Mouse (Mus musculus): ENCODE results near the gene Wapl.

The Wapl gene

DNA sequence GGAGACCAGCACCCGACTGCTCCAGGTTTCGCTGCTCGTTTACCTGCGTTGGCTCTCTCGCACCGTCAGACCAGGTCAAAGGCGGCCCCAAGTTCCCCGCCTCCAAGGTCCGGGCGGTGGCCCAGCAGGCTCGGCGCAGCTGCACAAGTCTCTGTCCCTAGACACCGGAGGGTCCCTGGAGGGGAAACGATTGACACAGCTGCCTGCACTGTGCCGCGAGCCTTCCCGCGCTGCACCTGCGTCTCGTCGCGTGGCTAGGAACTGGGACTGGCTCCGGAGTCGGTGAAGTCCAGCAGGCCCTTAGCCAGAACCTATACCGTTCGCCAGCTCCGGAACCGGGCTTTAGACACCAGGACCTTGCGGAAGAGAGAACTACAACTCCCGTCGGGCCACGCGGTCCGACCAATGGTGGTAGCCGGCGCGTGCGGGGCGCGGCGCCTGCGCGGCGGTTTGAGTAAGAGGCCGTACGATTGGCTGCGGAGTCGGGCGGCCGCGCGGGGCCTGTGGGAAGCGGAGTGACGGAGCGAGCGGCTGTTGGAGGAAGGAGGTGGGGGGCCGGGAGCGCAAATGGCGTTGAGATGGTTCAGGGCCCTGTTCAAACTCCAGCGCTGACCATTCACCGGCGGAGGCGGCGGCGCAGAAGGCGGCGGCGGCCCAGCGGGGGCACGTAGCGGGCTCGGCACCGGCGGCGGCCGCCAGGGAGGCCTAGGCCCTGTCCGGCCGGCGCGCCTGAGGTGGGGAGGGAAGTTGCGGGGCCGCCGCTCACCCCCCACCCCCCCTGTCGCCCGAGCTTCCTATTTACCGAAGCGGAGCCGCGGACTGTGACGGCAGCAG, at the start of gene Wapl:
TSS of gene Wapl (plus strand) at position 534 of the 834 bp plus-strand sequence.
- DNase-seq (ENCODE audit: low read depth, low spot score): peak; percentile 96

DNA sequence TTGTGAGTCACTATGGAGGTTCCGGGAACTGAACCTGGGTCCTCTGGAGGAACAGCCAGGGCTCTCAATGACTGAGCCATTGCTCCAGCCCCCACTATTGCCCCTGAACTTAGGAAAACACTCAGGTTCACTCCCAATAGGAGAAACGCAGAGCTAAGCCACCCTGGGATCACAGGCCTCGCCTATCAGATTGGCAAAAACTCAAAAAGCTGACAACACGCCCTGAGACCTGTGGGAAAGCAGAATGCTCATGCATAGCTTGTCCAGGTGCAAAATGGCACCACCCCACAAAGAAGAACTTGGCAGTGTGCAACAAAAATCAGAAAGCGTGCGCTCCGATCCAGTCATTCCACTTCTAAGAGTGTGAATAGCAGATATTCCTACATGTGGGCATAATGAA, 46.9 kb upstream of the Wapl start:
- no peak for DNase-seq (ENCODE audit: low read depth, low spot score)

DNA sequence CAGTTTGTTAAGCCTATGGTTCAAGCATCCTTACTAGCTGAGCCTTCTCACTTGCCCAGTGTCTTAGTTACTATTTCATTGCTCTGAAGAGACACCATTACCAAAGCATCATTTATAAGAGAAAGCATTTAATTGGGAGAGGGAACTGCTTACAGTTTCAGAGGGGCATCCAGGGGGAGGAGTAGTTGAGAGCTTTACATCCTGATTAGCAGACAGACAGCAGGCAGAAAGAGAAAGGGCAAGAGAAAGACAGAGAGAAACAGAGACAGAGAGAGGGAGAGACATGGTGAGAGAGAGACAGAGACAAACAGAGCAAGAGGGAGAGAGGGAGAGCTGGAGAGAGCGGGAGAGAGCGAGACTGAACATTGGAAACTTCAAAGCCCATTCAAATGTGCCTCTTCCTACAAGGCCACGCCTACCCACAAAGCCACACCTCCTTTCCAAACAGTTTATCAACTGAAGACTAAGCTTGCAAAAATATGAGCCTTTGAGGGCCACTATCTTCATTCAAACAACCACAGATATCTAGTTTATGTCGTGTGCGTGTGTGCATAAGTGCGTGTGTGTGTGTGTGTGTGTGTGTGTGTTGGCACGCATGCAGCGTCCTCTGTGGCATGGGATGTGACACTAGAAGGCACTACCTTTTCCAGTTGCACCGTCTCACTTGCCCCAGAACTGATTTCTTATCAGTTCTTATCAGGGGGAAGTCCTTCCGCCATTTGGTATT, 40.8 kb upstream of the Wapl start:
- no peak for DNase-seq (ENCODE audit: low read depth, low spot score)

DNA sequence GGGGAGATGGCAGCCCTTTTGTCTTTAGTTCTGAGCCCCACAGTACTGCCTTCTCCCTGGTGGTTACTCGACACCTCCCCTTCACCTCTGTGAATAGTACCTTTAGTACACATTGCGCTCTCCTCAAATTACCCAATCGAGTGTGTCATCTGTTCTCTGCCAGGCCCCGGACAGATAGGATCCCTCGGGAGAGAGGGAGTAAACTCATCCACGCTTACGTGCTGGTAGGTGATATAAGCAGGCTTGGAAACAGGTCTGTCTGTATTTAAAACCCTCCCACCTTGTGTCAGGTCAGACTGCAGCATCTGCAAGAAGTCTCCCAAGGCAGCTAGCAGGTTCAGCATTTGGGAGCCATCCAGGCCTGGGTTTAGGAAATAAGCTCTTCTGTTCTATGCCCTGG, 38.5 kb upstream of the Wapl start:
- no peak for DNase-seq (ENCODE audit: low read depth, low spot score)

DNA sequence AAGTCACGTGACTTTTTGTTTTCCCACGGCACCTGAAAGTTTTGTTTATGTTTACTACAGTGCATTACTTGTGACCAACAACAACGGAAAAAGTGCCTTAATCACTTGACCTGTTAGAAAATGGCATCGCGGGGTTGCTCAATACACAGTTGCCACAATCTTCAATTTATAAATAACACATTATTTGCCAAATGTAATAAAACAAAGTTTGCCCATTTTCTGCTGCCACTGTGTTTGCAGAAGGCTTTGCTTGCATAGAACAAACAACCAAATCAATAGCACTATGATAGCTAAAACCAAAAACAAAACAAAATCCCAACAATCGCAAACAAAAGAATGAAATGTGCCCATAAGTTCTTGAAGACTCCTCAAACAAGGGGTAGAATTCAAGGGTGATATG, 38.0 kb upstream of the Wapl start:
- no peak for DNase-seq (ENCODE audit: low read depth, low spot score)

DNA sequence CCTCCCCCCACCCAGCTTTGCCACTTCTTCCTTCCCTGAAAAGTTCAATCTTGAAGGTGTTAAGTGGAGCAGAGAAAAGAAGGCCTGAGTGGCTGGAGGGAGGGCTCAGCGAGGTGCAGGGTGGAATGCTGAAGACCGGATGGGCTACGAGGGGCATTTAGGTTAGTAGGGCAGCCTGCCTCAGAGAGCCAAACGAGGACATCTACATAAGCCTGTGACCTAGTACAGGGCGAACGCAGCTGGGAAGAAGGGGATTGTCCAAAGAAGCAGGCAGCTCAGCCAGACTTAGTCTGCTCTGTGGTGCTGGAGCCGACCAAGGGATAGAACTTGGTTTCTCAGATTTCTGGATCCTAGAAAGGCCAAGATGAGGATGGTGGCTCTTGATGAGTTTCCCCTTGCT, 29.6 kb upstream of the Wapl start:
- DNase-seq (ENCODE audit: low read depth, low spot score): no peak

DNA sequence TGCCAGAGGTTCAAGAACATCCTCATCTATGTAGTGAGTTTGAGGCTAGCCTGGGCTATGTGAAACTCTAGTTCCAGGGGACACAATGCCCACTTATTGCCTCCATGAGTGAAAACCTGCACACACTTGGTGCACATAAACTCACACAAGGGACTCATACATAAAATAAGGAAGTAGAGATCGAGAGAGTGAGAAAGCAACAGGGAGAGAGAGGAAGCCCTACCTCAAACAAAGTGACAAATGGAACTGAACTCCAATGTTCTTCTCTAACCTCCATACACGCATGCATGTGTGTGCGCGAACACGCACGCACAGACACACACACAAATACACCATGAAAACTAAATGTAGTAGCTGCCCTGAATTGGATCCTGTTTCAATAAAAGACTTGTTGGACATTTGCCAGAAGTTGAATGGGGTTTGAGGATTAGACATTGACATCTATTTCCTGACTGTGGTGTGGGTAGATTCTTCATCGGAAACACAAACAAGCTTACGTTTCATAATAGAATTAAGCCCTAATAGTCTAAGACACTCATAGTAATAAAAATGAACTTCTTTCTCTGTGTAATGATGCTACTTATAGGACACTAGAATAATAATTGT, 25.8 kb upstream of the Wapl start:
- DNase-seq (ENCODE audit: low read depth, low spot score): no peak

DNA sequence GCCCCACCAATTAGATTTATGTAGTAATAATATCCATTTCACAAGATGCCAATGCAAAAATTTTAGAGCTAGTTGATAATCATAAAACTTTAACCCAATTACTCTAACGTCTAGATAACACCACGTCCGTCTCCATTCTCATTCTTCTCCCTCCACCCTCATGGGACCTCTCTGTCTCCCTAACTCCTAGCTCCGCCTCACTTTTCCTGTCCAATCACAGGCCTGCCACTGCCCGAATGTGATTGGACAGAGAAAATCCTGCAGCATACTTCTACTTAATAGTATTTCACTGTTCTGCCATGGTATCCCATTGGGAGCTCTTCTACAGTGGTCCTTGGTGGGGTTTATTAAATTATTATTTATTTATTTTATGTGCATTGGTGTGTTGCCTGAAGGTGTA, 16.6 kb upstream of the Wapl start:
- no peak for DNase-seq (ENCODE audit: low read depth, low spot score)

DNA sequence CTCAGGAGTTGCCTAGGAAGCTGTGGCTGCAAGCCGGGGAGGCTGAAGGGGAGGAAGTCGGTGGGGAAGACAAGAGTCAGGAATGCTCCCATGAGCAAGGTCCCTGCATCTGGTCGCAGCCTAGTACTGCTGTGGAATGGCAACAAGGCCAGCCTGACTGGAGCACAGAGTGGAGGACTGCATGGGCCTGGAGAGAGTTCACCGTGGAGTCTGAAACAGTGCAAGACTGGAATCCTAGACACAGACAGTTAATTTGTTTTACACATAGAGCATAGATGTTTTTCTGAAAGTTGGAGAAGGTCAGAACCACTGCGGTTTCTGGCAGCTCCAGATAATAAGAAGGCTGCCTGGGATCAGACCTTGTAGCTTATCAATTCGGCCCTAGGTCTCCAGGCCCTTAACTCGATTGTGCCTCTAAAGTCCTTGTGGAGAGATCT, 13.4 kb upstream of the Wapl start:
- no peak for DNase-seq (ENCODE audit: low read depth, low spot score)

DNA sequence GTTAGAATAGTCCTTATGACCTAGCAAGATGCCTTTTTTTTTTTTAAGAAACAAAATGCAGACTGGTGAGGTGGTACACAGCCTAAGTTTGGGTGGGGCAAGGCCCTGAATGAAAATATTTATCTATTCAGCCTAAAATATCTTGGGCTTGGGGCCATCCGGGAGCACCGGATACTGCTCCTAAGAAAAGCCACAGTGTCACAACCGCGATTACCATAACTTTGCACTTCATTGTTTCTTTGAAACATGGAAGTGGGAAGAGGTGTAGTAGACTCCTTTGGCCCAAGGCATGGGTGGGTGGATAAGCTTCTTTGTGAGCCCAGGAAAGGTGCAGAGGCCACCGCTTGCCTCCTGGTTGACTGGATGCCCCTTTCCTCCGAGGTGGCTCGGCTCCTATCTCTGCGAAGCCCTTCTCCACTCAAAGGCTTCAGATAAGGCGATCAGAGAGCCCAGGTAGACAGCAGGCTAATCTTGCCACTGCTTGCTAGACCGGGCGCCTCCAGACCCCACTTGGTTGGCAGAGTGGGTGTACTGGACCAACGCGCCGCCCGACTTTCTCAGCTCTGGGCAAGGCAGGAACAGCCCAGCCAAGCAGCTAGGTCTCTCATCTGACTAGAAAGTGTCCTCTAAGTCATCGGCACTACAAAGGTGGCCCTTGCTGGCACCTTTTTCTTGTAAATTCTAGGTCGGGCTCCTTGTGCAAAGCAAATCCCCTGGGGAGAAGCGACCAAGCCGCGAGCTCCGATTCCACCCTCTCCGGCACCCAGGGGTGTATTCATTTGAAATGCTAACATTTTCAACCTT, 12.7 kb upstream of the Wapl start:
- DNase-seq (ENCODE audit: low read depth, low spot score): no peak

DNA sequence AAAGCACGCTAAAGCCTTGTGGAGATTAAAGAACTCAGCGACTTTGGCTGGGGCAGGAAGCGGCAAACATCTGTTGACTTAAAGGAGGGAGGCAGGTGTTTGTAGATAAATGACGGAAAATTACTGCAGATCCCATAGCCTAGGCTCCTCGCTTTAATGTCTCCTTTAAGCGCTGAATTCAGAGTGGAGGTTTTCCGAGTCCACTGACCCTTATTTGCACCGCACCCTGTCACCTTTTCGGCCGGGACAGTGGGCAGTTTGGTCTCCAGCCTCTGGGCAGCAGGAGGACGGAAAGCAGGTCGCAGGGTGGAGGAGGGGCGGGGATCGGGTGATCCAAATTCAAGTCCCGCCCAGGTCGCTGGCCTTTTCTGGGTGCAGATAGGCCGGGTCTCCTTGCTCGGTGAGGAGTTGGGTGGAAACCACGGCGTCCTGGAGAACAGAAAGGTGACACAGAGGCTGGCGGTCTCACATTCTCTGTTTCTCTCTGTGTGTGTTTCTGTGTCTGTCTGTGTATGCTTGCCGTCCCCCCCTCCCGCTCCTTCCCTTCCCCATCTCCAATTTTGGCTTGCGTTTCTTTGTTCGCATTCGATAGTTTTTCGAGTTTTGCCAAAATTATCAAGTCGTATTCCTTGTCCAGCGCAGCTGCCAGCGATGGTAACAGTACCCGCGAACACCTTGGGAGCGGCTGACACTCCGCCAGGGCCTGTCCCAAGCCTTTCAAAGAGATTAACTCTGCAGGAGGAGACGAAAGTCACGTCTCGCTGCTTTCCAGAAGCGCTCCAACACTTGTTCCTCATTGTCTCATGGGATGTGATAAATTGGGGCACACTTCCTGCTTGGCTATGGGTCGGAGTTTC, 11.9 kb upstream of the Wapl start:
- DNase-seq (ENCODE audit: low read depth, low spot score): no peak

DNA sequence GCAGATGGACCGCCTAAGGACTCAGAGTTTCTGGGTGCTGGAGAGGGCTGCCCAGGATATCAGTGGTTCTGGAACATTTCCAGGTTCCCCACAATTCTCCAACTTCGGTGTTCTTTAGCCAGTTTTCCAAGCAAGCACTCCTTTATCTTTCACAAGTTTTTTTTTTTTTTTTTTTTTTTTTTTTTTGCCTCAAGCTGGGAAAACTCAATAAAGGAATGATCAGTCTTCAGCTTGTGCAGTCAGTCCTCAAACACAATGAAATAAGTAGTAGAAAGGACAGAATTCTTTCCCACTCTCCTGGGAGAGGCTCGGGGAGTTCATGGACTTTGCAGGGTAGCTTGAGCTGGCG, 11.3 kb upstream of the Wapl start:
- DNase-seq (ENCODE audit: low read depth, low spot score): no peak

DNA sequence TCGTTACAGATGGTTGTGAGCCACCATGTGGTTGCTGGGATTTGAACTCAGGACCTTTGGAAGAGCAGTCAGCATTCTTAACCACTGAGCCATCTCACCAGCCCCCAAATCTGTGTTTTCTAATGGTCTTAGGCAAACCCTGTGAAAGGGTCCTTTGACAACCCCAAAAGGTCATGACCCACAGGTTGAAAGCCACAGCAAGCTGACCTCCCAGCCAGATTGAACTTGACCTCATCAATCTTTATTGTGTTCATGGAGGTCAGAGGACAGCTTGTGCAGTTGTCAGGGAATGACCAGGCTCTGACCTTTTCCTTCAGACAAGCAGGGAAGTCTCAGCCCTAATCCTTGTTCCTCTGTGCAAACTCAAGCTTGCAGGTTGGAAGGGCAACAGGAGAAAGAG, 10.3 kb upstream of the Wapl start:
- DNase-seq (ENCODE audit: low read depth, low spot score): no peak

DNA sequence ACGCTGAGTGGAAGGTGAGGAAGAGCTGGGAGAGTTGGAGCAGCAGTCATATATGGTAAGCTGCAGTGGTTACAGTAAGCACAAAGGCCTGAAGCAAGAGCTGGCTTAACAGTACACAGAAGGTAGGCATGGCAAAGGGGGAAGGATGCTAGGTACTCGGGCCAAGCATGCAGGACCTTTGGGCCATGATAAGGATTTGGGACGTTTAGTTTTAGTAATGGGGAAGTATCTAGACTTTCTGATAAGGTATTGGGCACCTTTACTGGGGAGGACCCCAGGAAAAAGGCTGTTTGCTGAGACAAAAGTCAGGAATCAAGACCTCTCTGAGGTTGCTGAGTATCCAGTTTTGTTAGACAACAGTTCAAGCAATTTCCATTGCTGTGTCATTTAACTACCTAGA, 4.6 kb upstream of the Wapl start:
- DNase-seq (ENCODE audit: low read depth, low spot score): no peak

DNA sequence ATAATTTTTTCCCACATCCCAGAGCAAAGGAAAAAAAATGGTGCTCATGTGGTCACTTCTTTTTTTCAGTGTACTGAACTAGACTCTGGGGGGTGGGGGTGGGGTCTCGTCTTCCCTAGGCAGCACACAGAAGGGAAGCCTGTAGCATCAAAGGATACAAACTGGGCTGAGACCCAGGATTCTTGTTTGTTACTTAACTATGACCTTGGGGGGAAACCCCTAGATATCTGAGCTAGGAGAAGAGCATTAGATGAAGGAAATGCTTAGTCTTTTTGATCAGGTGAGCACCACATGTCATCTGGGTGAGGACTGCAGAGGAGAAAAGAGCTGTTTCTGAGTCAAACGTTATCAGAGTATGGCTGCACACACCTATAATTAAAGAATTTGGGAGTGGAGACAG, 3.5 kb upstream of the Wapl start:
- DNase-seq (ENCODE audit: low read depth, low spot score): no peak

DNA sequence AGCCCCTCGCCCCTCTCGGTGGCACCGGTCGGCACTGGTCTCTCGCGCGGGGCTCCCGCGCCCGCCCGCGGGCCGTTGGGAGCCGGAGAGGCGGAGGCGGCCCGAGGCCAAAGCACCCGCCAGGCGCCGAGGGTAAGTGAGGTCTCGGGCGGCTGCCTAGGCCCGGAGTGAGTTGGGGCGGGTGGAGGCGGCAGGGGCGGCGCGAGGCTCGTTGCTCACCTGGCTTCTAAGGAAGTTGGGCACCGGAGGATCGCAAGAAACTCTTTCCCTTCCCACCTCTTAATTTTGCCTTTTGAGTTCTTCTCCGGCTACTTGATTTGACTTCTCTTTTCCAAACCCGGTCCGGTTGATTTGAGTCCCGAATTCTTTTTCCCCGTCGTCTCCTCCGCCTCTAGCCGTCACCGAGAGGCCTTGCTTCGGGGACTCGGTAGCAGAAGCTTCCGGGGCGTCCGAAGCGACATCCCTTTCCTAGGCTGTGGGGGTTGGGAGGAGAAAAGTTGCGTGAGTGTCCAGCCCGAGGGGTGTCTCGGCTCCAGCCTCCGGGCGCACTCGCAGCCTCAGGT, 582 bp downstream of the Wapl start:
- no peak for DNase-seq (ENCODE audit: low read depth, low spot score)

DNA sequence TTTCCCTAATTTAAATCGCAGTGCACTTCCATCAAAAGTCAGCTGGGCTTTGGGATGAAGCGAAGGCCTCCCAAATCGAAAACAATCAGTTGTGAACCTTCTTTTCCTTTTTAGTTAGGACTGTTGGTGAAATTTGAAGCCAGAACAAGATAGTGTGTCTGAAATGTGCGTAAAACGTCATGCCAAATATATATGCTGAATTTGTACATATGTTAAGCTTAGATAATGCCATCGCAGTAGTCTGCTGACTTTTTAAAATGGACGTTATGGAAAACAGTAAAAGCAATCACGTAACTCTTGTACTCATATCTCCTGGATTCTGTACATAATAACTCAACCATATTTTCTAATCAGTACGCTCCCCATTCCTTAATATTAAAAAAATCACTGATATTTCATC, 1.2 kb downstream of the Wapl start:
- DNase-seq (ENCODE audit: low read depth, low spot score): no peak

DNA sequence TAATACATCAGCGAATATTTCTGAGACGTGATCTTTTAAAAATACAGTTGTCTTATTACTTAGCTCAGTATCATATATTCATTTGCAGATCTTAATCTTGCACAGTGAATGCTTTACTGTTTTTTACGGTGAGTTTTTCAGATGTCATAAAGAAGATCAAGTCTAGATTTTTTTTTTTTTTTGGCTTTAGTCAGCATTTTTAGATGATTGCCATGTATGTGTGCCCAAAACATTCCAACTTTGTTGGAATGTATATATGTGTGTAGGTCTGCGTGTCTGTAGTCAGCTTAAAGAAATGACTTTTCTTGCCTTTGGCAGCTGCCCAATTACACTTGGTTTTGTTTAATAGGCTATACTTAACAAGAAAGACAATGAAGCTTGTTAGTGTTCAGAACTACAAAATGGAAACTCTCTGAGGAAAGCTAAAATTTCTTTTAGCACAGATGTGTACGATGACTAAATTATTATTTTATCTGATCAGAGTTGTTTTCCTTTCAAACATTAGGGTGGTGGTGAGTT, 1.7 kb downstream of the Wapl start:
- DNase-seq (ENCODE audit: low read depth, low spot score): no peak

DNA sequence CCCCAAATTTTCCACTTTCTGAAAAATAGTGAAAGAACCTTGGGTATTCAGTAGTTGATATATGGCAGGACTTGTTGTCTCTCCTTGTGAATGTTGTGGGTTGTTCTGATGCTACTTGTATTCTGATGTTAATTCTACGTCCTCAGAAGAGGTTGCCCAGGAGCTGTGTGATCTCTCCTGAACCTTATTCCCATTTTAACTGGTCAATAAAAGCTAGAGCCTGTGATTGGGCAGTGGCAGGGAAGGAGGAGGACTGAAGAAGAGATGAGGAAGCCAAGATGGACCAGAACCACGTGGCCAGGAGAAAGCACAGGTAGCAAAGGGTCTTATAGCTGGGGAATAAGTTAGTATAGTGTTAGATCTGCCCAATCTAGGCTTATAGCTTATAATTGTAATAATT, 7.1 kb downstream of the Wapl start:
- DNase-seq (ENCODE audit: low read depth, low spot score): no peak

DNA sequence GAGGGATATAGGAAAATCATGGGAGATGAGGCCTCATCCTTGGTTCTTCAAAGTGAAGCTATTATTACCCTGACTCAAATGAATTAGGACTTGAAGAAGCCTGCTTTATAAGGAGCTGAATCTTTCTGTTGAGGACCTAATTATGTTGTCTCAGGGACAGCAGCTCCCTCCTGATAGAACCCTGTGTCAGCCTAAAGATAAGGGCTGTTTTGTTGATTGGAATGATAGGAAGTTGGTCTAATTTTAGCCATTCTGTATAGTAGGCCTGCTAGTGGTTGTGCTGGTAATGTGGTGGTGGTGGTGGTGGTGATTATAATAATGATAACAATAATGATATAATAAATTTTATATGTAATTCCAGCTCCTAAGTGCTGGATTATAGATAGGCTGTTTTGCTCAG, 11.3 kb downstream of the Wapl start:
- DNase-seq (ENCODE audit: low read depth, low spot score): no peak

DNA sequence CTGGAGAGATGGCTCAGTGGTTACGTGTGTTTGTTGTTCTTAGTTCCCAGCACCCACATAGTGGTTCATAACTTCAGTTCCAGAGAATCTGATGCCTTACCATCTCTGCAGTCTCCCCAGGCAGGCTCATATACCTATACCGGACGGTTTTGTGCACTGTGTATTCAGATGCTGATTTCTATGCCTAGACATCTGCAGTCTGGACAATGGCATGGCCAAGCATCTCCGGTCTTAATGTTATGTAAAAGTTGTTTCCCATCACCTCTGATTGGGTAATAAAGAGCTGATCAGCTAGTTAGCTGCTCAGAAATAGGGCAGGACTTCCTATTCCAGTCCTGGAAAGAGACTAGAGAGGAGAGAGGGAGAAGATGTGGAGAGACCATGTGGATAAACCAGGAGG, 20.2 kb downstream of the Wapl start:
- no peak for DNase-seq (ENCODE audit: low read depth, low spot score)
